Mouse (Mus musculus) CH12.LX (cell line): ENCODE measurements around the gene Nectin2. TPM values are rescaled to one million over a fixed set of nuclear protein-coding genes. Genes with fewer than 3 reads are reported as not detected.
A peak's percentile ranks its signal among the peaks of the same experiment; 100 is the strongest.

Experiments
- DNase-seq: peaks from one replicate; pipeline ENCODE4 v3.0.0-alpha.2; 2013; ENCODE audit errors: extremely low read depth
- H3K27ac ChIP-seq: 2 replicates; pipeline ENCODE4 v1.5.1; 2012; ENCODE audit warnings: low read depth, mild to moderate bottlenecking, control low read depth, moderate library complexity; ENCODE audit not compliant: insufficient read depth
- H3K27me3 ChIP-seq: replicated peaks from 2 replicates; pipeline ENCODE3; 2012; ENCODE audit warnings: inconsistent platforms
- H3K36me3 ChIP-seq, 2 experiments: replicated peaks in 1 of 2; 2 replicates each; pipeline versions ENCODE3 to v1.6.1; 2012; ENCODE audit warnings: inconsistent platforms in 1 of 2, low read length in 1 of 2, mild to moderate bottlenecking in 1 of 2, mixed read lengths in 1 of 2, moderate library complexity in 1 of 2; ENCODE audit not compliant: control insufficient read depth in 1 of 2, insufficient read depth in 1 of 2
- H3K4me1 ChIP-seq, 2 experiments: 2 replicates each; pipeline ENCODE4 v1.6.1; 2012; ENCODE audit warnings: inconsistent platforms in 1 of 2, moderate library complexity in 1 of 2; ENCODE audit not compliant: insufficient read depth in 2 of 2, control insufficient read depth in 1 of 2
- H3K4me2 ChIP-seq: 2 replicates; pipeline ENCODE4 v1.6.1; 2012; ENCODE audit warnings: low read depth, mild to moderate bottlenecking, control low read depth; ENCODE audit not compliant: poor library complexity, insufficient read depth, severe bottlenecking
- H3K4me3 ChIP-seq, 3 experiments: fragments of 150-350 bp in 1 of 3; sonication (generic) in 1 of 3; replicated peaks in 1 of 3; 2 replicates each; pipeline versions ENCODE3 to v1.5.1; 2011 to 2012; ENCODE audit warnings: low read depth in 2 of 3, low read length in 2 of 3, mild to moderate bottlenecking in 2 of 3, moderate library complexity in 2 of 3, control low read depth in 1 of 3, improper control_type of control experiment in 1 of 3, inconsistent platforms in 1 of 3, mixed read lengths in 1 of 3; ENCODE audit not compliant: poor library complexity in 1 of 3
- H3K79me2 ChIP-seq: replicated peaks from 2 replicates; pipeline ENCODE4 v1.6.1; 2012; ENCODE audit warnings: mild to moderate bottlenecking, moderate library complexity; ENCODE audit not compliant: control insufficient read depth, poor library complexity, insufficient read depth, severe bottlenecking; ENCODE audit errors: extremely low read depth
- H3K9ac ChIP-seq: 2 replicates; pipeline ENCODE4 v1.6.1; 2012; ENCODE audit warnings: low read depth, mild to moderate bottlenecking, control low read depth, moderate library complexity; ENCODE audit not compliant: insufficient read depth
- H3K9me3 ChIP-seq: replicated peaks from 2 replicates; pipeline ENCODE3; 2012; ENCODE audit warnings: low read length, inconsistent platforms, mixed read lengths
- CHD2 ChIP-seq: IDR thresholded peaks from 2 replicates; pipeline ENCODE4 v1.6.1; 2011; ENCODE audit warnings: low read length, improper control_type of control experiment
- E2F4 ChIP-seq: IDR thresholded peaks from 2 replicates; pipeline ENCODE4 v1.6.1; 2011; ENCODE audit warnings: low read depth, low read length, improper control_type of control experiment; ENCODE audit not compliant: insufficient replicate concordance
- ELF1 ChIP-seq: IDR thresholded peaks from 2 replicates; pipeline ENCODE4 v1.6.1; 2014; ENCODE audit warnings: low read depth, mild to moderate bottlenecking, inconsistent platforms, low read length, improper control_type of control experiment
- HCFC1 ChIP-seq: IDR thresholded peaks from 2 replicates; pipeline ENCODE4 v1.6.1; 2012; ENCODE audit warnings: low read depth, mild to moderate bottlenecking, inconsistent platforms, low read length, improper control_type of control experiment
- IRF4 ChIP-seq: IDR thresholded peaks from 2 replicates; pipeline ENCODE4 v1.6.1; 2014; ENCODE audit warnings: low read depth, mild to moderate bottlenecking, inconsistent platforms, low read length, improper control_type of control experiment
- KAT2A ChIP-seq: IDR thresholded peaks from 2 replicates; pipeline ENCODE4 v1.6.1; 2012; ENCODE audit warnings: low read length, improper control_type of control experiment, inconsistent platforms; ENCODE audit not compliant: insufficient replicate concordance
- MAX ChIP-seq: IDR thresholded peaks from 2 replicates; pipeline ENCODE4 v1.6.1; 2011; ENCODE audit warnings: low read length, improper control_type of control experiment
- MXI1 ChIP-seq: IDR thresholded peaks from 2 replicates; pipeline ENCODE4 v1.6.1; 2011; ENCODE audit warnings: mild to moderate bottlenecking, low read depth, low read length, improper control_type of control experiment
- MYC ChIP-seq: IDR thresholded peaks from 2 replicates; pipeline ENCODE4 v1.6.1; 2011; ENCODE audit warnings: low read depth, mild to moderate bottlenecking, improper control_type of control experiment, low read length
- NELFE ChIP-seq: IDR thresholded peaks from 2 replicates; pipeline ENCODE4 v1.6.1; 2011; ENCODE audit warnings: low read depth, low read length, improper control_type of control experiment
- NRF1 ChIP-seq: IDR thresholded peaks from 2 replicates; pipeline ENCODE4 v1.6.1; 2014; ENCODE audit warnings: low read depth, mild to moderate bottlenecking, inconsistent platforms, low read length, improper control_type of control experiment, moderate library complexity
- PAX5 ChIP-seq: IDR thresholded peaks from 2 replicates; pipeline ENCODE4 v1.6.1; 2012; ENCODE audit warnings: low read length, inconsistent platforms, mixed read lengths
- POLR2A ChIP-seq: IDR thresholded peaks from 2 replicates; pipeline ENCODE4 v1.6.1; 2011; ENCODE audit warnings: low read depth, mild to moderate bottlenecking, improper control_type of control experiment, low read length
- POLR2AphosphoS2 ChIP-seq: IDR thresholded peaks from 2 replicates; pipeline ENCODE4 v1.6.1; 2011; ENCODE audit warnings: low read depth, low read length, improper control_type of control experiment
- RAD21 ChIP-seq: IDR thresholded peaks from 2 replicates; pipeline ENCODE4 v1.6.1; 2011; ENCODE audit warnings: low read depth, mild to moderate bottlenecking, low read length, improper control_type of control experiment, moderate library complexity
- RCOR1 ChIP-seq: conservative IDR thresholded peaks from 2 replicates; pipeline ENCODE4 v1.6.1; 2012; ENCODE audit warnings: low read depth, mild to moderate bottlenecking, inconsistent platforms, low read length, improper control_type of control experiment
- SIN3A ChIP-seq: IDR thresholded peaks from 2 replicates; pipeline ENCODE4 v1.6.1; 2012; ENCODE audit warnings: low read length, improper control_type of control experiment, inconsistent platforms
- TBP ChIP-seq: conservative IDR thresholded peaks from 2 replicates; pipeline ENCODE4 v1.6.1; 2011; ENCODE audit warnings: low read depth, low read length, improper control_type of control experiment
- TCF12 ChIP-seq: IDR thresholded peaks from 2 replicates; pipeline ENCODE4 v1.6.1; 2014; ENCODE audit warnings: low read depth, mild to moderate bottlenecking, inconsistent platforms, low read length, improper control_type of control experiment
- ZC3H11A ChIP-seq: IDR thresholded peaks from 2 replicates; pipeline ENCODE4 v1.6.1; 2012; ENCODE audit warnings: low read depth, mild to moderate bottlenecking, inconsistent platforms, low read length, improper control_type of control experiment
- ZKSCAN1 ChIP-seq: IDR thresholded peaks from 2 replicates; pipeline ENCODE4 v1.6.1; 2012; ENCODE audit warnings: low read depth, inconsistent platforms, low read length, improper control_type of control experiment, borderline replicate concordance
- ZMIZ1 ChIP-seq: IDR thresholded peaks from 2 replicates; pipeline ENCODE4 v1.6.1; 2012; ENCODE audit warnings: low read depth, mild to moderate bottlenecking, inconsistent platforms, low read length, improper control_type of control experiment
- dilution Hi-C: fragments of 300-500 bp; cut with MboI; formaldehyde crosslinking; loops from 2 replicates; pipeline ENCODE4 v1.14.3; 2020; ENCODE audit warnings: low sequenced_read_pairs; ENCODE audit not compliant: extremely low pct_unique_long_range_greater_than_20kb, extremely low pct_ligation_motif_present
- in situ Hi-C: fragments of 300-500 bp; cut with MboI; formaldehyde crosslinking; loops from 3 replicates; pipeline ENCODE4 v1.14.3; 2019; ENCODE audit warnings: low sequenced_read_pairs, low pct_ligation_motif_present, low pct_unique_long_range_greater_than_20kb, mixed read lengths
- polyA plus RNA-seq: library from polyadenylated mRNA; unstranded; fragments of >175 nt; gene quantifications from 2 replicates; pipeline ENCODE4 v1.2.1, GENCODE M21; 2012; ENCODE audit warnings: low read depth; ENCODE audit not compliant: insufficient read length
- total RNA-seq, 2 experiments: library from RNA; depleted of rRNA; stranded (reverse); fragments of 300-350 nt in 1 of 2; fragments of >200 nt in 1 of 2; gene quantifications; 2 replicates each; pipeline ENCODE4 v1.2.3; 2012 to 2014

Nectin2 gene
- total and polyA plus RNA-seq, 3 experiments, result 3.0 to 14.1 (median 6.3) TPM

- in situ Hi-C loops (no loop called here), dilution Hi-C loops (no loop called here)
- peaks cover 28 to 35% of the 10 kb centered on the region in 2 experiments for H3K36me3 ChIP-seq
- peak within 1 kb of the TSS; percentile 94 for H3K9ac ChIP-seq
- H3K4me1 ChIP-seq, result peaks cover 9 to 39% of the 10 kb centered on the region in 2 experiments; a peak in 3 of 4 replicates
- DNase-seq, result peak; percentile 100
- H3K27ac ChIP-seq, result peak within 1 kb of the TSS; percentile 78
- TF ChIP-seq KAT2A (peak; percentile 96), SIN3A (peak; percentile 18; the same call in 1 of the 2 replicates), CHD2 (peak; percentile 97), NRF1 (peak; percentile 50), MAX (peak; percentile 49), RCOR1 (no peak), PAX5 (no peak), ZKSCAN1 (no peak), MYC (peak; percentile 54; the same call in 1 of the 2 replicates), ZMIZ1 (peak; percentile 73), TCF12 (peak; percentile 72; the same call in 1 of the 2 replicates), ELF1 (peak; percentile 99), TBP (0 out of 2 replicates have a peak, but pooled peaks have one; percentile 21), RAD21 (no peak), HCFC1 (peak; percentile 84), E2F4 (peak; percentile 60; the same call in 1 of the 2 replicates), ZC3H11A (no peak), POLR2AphosphoS2 (no peak; the same call in 1 of the 2 replicates), NELFE (peak; percentile 66), POLR2A (peak; percentile 74), IRF4 (peak; percentile 10; the same call in 1 of the 2 replicates), MXI1 (peak; percentile 73)
- no peaks in the 10 kb centered on the region for H3K9me3 ChIP-seq
- H3K79me2 ChIP-seq, result peaks cover 18% of the 10 kb centered on the region
- peak within 1 kb of the TSS; percentile 81 for H3K4me2 ChIP-seq
- H3K4me3 ChIP-seq, result peak within 1 kb of the TSS; percentile 88 to 92 (median 91)
- no peaks in the 10 kb centered on the region for H3K27me3 ChIP-seq
Observed at GRCm38 (mm10) chr7:19715239-19716054, 34.8 kb downstream of the Nectin2 start, which contains the start of gene Tomm40. Tomm40 (minus strand) TSS chr7:19715438.
